Mouse (Mus musculus): ENCODE data around the gene Trim71.

- TF ChIP-seq CTCF (IDR thresholded peaks at IDR 0.05; ENCODE audit: low read depth, low read length), result no peak
- no peak for TF ChIP-seq POLR2A (IDR thresholded peaks at IDR 0.05; ENCODE audit: borderline replicate concordance, low read depth, low read length)
Observed at GRCm38 (mm10) chr9:114578646-114579045, 14.5 kb upstream of the Trim71 start.

Data from bone marrow macrophage, adult 2 months (primary cell).